Mouse (Mus musculus): ENCODE measurements around the gene Rint1.

The Rint1 gene

DNA sequence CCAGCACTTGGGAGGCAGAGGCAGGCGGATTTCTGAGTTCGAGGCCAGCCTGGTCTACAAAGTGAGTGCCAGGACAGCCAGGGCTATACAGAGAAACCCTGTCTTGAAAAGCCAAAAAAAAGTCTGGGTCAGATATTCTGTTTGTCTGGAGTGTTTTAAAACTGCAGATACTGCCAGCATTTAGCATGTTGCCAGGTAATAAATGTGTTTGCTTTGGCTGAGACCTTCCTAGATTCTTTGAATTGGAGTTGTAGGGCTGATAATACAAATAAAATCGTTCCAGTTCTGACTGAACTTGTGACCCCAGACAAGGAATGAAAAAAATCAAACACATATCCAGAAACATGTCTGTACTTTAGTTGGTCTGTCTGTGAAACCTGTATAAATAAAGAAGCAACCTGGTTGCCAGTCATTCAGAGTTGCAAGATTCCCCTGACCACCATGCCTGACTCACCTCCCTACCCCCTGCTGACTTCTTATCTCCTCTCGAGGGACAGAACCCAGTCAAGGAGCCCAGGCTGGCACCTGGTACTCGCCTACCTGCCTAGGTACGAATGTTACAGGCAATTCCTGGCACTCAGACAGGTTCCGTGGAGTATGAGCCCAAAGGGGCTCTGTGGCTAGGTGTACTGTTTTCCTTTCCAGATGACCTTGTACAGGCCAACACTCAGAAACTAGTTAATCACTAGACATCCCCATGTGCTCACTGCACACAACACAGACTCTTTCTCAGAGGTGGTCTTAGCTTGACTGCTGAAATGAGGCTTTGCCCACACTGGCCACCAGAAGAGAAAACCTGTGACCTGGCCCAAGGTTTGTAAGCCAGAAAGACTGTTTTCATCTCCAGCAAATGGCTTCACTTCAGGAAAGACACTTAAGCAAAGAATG lies 75.9 kb downstream of the Rint1 start:
- in situ Hi-C loops (cut with MboI), result loop anchor here (25.0 kb wide), 1 partner anchor 174 kb away; the partner anchor contains the start of gene Fam126a

DNA sequence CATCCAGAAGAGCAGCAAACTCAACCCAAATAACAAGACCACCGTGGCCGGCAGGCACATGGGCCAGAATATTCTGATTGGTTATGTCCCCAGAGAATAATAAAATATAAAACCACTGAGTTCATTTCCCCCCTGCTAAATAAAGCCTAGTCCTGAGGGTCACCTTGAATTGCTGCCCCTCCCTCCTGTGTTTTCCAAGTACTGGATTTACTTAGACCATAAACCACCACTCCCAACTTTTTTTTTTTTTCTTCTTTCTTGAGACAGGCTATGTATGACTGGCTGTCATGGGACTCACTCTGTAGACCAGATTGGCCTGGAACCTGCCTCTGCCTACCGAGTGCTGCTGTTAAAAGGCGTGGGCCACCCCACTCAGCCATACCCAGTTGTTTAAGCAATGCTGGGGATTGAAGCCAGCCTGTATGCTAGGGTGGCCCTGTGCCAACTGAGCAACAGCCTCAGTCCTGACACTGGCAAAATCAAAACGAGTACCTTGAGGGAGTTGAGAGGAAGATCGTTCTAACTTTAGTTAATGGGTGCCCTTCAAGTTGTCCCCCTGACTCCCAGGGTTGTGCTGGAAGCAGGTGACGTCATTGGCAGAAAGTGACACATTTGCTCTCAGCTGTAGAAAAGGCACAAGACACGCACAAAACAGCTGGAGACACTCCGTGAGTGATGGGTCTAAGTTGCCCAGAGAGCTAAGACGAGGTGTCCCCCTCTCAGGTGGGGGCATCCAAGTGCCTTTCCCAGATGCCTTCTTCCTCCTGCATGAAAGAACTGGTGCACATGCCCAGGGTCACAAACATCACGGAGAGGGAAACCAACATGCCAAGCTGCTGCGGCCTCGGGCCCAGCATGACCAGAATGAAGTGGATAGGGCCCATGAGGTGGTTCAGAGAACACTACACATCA lies 76.8 kb downstream of the Rint1 start:
- in situ Hi-C loops (cut with MboI), result loop anchor here (25.0 kb wide), 1 partner anchor 173 kb away; the partner anchor contains the start of gene Fam126a

DNA sequence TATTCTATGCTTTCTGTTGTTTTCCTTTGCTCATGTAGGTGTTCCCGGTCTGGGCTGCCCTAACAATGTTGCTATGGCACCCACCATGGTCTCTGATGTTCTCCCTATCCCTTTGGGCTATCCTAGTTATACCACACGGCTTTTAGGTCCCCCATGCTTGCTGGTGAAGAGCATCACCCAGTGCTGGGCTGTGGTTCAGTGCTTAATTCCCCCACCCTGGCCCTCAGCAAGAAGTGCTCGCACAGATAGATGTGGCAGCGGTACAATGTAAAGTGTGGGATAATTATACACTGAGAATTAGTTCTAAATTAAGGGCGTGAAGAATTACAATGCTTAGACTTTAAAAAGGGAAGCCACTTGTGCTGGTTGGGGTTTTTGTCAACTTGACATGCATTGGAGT lies 78.4 kb downstream of the Rint1 start:
- in situ Hi-C loops (cut with MboI), result loop anchor here (25.0 kb wide), 1 partner anchor 171 kb away; the partner anchor contains the start of gene Fam126a
